Mouse (Mus musculus) neural tube, embryonic 14.5 days (tissue): Measurements from ENCODE around the gene Kdm1b. TPM values are rescaled to one million over a fixed set of nuclear protein-coding genes. Genes with fewer than 3 reads are reported as not detected.

ENCODE experiments used
- ATAC-seq: fragments of 200-750 bp; cut with Nextera tagmentation; 2 replicates; pipeline ENCODE4 v1.8.0; 2017; ENCODE audit warnings: low read depth, mild to moderate bottlenecking, moderate TSS enrichment, moderate library complexity
- H3K27ac ChIP-seq: fragments of 300-500 bp; sonication (generic); 2 replicates; pipeline ENCODE4 v1.5.1; 2014; ENCODE audit warnings: low read depth, mild to moderate bottlenecking, control low read depth, low read length, moderate library complexity, mixed read lengths
- H3K27me3 ChIP-seq: fragments of 300-500 bp; sonication (generic); 2 replicates; pipeline ENCODE4 v1.6.1; 2014; ENCODE audit warnings: low read length; ENCODE audit not compliant: control insufficient read depth, insufficient read depth
- H3K36me3 ChIP-seq: fragments of 300-500 bp; sonication (generic); 2 replicates; pipeline ENCODE4 v1.6.1; 2014; ENCODE audit warnings: low read length, mixed read lengths; ENCODE audit not compliant: control insufficient read depth, insufficient read depth
- H3K4me1 ChIP-seq: fragments of 300-500 bp; sonication (generic); 2 replicates; pipeline ENCODE4 v1.6.1; 2014; ENCODE audit warnings: low read length; ENCODE audit not compliant: control insufficient read depth, insufficient read depth
- H3K4me2 ChIP-seq: fragments of 300-500 bp; sonication (generic); 2 replicates; pipeline ENCODE4 v1.6.1; 2014; ENCODE audit warnings: mild to moderate bottlenecking, low read depth, low read length, control low read depth
- H3K4me3 ChIP-seq: fragments of 300-500 bp; sonication (generic); 2 replicates; pipeline ENCODE4 v1.5.1; 2014; ENCODE audit warnings: low read depth, low read length, control low read depth, mixed read lengths
- H3K9ac ChIP-seq: fragments of 300-500 bp; sonication (generic); replicated peaks from 2 replicates; pipeline ENCODE4 v1.6.1; 2014; ENCODE audit warnings: low read depth, mild to moderate bottlenecking, control low read depth, low read length, mixed read lengths
- H3K9me3 ChIP-seq: fragments of 300-500 bp; sonication (generic); 2 replicates; pipeline ENCODE4 v1.6.1; 2016; ENCODE audit warnings: low read length; ENCODE audit not compliant: control insufficient read depth
- WGBS: fragments of 180-500 bp; shearing (Covaris S2); extraction: QIAGEN DNeasy Blood & Tissue Kit; methylation state at CpG from one replicate; pipeline ENCODE4 v1.1.7; 2014; 5-methylcytosine and 5-hydroxymethylcytosine counted together
- polyA plus RNA-seq: library from polyadenylated mRNA; unstranded; fragments of >200 nt; fragmentation: Nextera tagmentation; extraction: Ambion mirVana; gene quantifications from 2 replicates; pipeline ENCODE4 v1.2.1, GENCODE M21; 2014

The Kdm1b gene
- polyA plus RNA-seq, 1 experiment from 2014 or later, result 18.3 TPM

DNA sequence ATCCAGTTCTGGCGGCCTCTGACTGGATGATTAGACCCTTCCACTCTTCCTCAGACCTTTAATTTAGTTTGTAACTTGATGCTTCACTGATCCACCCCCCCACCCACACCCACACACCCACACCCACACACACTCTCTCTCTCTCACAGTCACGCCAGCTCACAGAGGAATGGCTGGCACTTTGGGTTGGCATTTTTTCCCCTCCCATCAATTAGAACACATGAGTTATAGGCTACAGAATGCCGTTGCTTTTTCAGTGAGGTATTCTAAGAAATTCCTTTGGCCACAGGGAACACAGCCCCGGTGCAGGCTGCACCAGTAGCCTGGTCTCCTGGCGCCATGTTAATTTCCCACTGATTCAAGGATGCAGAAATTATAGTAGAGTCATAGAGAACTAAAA lies 82.3 kb downstream of the Kdm1b start:
- no peak for ATAC-seq
- no peak overlapping the region for H3K4me3 ChIP-seq

DNA sequence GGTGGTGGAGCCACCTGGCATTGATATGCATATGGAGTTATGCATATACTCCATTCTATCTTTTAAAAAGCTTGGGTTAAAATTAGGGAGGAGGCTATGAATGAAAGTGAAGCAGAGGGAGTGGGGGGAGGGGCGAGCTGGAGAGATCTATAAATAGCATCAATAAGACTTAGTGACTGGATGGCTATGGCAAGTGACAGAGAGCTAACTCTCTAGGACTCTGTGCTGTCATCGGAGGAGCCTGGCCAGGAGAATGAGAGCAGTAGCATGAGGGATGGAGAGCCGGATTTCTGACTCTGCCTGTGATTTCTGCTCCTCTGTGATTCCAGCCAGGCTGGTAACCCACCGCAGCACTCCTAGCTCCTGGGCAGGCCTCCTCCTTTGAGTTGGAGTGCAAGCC lies 85.8 kb downstream of the Kdm1b start:
- Histone ChIP-seq H3K4me3 (no peak overlapping the region), H3K9me3 (no peaks in the 10 kb centered on the region), H3K27ac (no peak overlapping the region), H3K4me2 (no peak overlapping the region), H3K27me3 (no peaks in the 10 kb centered on the region), H3K9ac (no peak overlapping the region), H3K4me1 (no peaks in the 10 kb centered on the region), H3K36me3 (no peaks in the 10 kb centered on the region)
- ATAC-seq, result no peak
- WGBS, result 67% methylated on average over 4 of the region's 4 CpGs

More for the DNA sequence above, 82.3 kb downstream of the Kdm1b start:
- Histone ChIP-seq H3K9me3 (no peaks in the 10 kb centered on the region), H3K4me2 (no peak overlapping the region), H3K9ac (no peak overlapping the region), H3K36me3 (no peaks in the 10 kb centered on the region), H3K27me3 (no peaks in the 10 kb centered on the region; the same call in 1 of the 2 replicates), H3K4me1 (0 out of 2 replicates have a peak, but pooled peaks cover 6% of the 10 kb centered on the region), H3K27ac (no peak overlapping the region)
- WGBS, result 70% methylated on average over 5 of the region's 5 CpGs

DNA sequence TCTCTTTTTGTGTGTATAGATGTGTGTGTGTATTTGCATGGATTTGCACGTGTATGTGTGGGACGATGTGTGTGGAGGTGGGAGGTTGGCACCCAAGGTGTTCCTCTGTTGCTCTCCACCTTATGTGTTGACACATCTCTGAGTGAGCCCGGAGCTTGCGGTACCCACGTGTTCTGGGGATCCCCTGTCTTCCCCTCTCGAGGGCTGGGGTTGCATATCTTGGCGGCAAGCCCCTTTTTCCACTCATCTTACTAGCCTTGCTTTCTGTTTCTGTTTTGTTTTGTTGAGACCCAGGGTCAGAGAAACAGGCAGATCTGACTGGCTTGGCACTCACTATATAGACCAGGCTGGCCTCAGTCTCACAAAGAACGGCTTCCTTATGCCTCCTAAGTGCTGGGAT lies 89.8 kb downstream of the Kdm1b start:
- ATAC-seq, result no peak
- WGBS, result 93% methylated on average over 8 of the region's 8 CpGs
- H3K27me3 ChIP-seq, result no peaks in the 10 kb centered on the region
- H3K4me3 ChIP-seq, result no peak overlapping the region
- no peak overlapping the region for H3K4me2 ChIP-seq
- no peaks in the 10 kb centered on the region for H3K9me3 ChIP-seq
- H3K36me3 ChIP-seq, result no peaks in the 10 kb centered on the region
- no peaks in the 10 kb centered on the region for H3K4me1 ChIP-seq
- H3K9ac ChIP-seq, result no peak overlapping the region
- H3K27ac ChIP-seq, result no peak overlapping the region

DNA sequence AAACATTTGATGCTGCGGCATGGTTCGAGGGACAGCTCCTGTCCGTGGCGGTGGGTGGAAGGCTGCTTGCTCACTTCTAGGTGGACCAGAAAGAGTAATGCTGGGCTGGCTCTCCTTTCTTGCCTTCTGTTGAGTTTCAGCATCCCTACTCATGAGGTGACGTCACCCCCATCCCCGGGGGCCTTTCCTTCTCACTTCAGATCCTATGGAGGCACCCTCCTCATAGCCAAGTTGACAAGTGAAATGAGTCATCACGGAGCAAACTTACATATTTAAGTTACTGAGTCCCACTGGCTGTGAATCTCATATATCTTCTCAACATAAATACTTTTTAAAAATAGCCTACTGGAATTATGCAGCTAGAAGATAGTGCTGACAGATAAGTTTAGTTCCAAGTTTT lies 91.5 kb downstream of the Kdm1b start:
- Histone ChIP-seq H3K4me2 (no peak overlapping the region), H3K4me1 (no peaks in the 10 kb centered on the region), H3K27me3 (no peaks in the 10 kb centered on the region), H3K4me3 (no peak overlapping the region), H3K36me3 (no peaks in the 10 kb centered on the region), H3K9me3 (0 out of 2 replicates have a peak, but pooled peaks cover 4% of the 10 kb centered on the region), H3K27ac (no peak overlapping the region), H3K9ac (no peak overlapping the region)
- 96% methylated on average over 7 of the region's 7 CpGs for WGBS
- no peak for ATAC-seq

Other genes with a start within 250 kb of the Kdm1b start
- gene Kif13a, start 113.6 kb upstream of the Kdm1b start, polyA plus RNA-seq, result 10.4 and 14.1 TPM in 2 replicates
- gene Nhlrc1, start 28.6 kb upstream of the Kdm1b start, polyA plus RNA-seq, result 14.6 and 15.1 TPM in 2 replicates
- 21.0 and 21.5 TPM in 2 replicates for gene Tpmt, start 1.2 kb downstream of the Kdm1b start, polyA plus RNA-seq
- 93.0 and 100.0 TPM in 2 replicates for gene Dek, start 62.7 kb downstream of the Kdm1b start, polyA plus RNA-seq
- gene Rnf144b, start 79.2 kb downstream of the Kdm1b start, polyA plus RNA-seq, result 1.3 and 1.6 TPM in 2 replicates